Mouse (Mus musculus) embryonic facial prominence, embryonic 10.5 days (tissue): ENCODE data around the gene Sdsl. TPM values are rescaled to one million over a fixed set of nuclear protein-coding genes. Genes with fewer than 3 reads are reported as not detected.

Source experiments
- DNase-seq: peaks from one replicate; pipeline ENCODE4 v3.0.0-alpha.2; 2017; ENCODE audit warnings: low spot score
- H3K27ac ChIP-seq: fragments of 300-500 bp; sonication (generic); replicated peaks from 2 replicates; pipeline ENCODE4 v1.5.1; 2016; ENCODE audit warnings: mild to moderate bottlenecking
- H3K27me3 ChIP-seq: fragments of 300-500 bp; sonication (generic); replicated peaks from 2 replicates; pipeline ENCODE4 v1.6.1; 2016; ENCODE audit warnings: low read depth, mild to moderate bottlenecking; ENCODE audit not compliant: poor library complexity, severe bottlenecking
- H3K36me3 ChIP-seq: fragments of 300-500 bp; sonication (generic); replicated peaks from 2 replicates; pipeline ENCODE4 v1.6.1; 2016; ENCODE audit warnings: mild to moderate bottlenecking, moderate library complexity
- H3K4me1 ChIP-seq: fragments of 300-500 bp; sonication (generic); 2 replicates; pipeline ENCODE4 v1.6.1; 2016
- H3K4me3 ChIP-seq: fragments of 300-500 bp; sonication (generic); 2 replicates; pipeline ENCODE4 v1.5.1; 2016; ENCODE audit warnings: mild to moderate bottlenecking, moderate library complexity
- H3K9me3 ChIP-seq: fragments of 300-500 bp; sonication (generic); 2 replicates; pipeline ENCODE4 v1.6.1; 2016; ENCODE audit warnings: mild to moderate bottlenecking
- WGBS: fragments of 180-500 bp; shearing (Covaris S2); methylation state at CpG from one replicate; pipeline ENCODE4 v1.1.7; 2016; 5-methylcytosine and 5-hydroxymethylcytosine counted together
- polyA plus RNA-seq: library from polyadenylated mRNA; unstranded; fragments of >200 nt; fragmentation: Nextera tagmentation; extraction: Ambion mirVana; gene quantifications from 2 replicates; pipeline ENCODE4 v1.2.1, GENCODE M21; 2016

The Sdsl gene
- polyA plus RNA-seq, 1 experiment from 2014 or later = 7.1 TPM

- no peak overlapping the region for H3K27ac ChIP-seq
- H3K27me3 ChIP-seq = peaks cover 23% of the 10 kb centered on the region
- peaks cover 11% of the 10 kb centered on the region for H3K4me1 ChIP-seq
- WGBS = 94% methylated on average over 6 of the region's 6 CpGs
- H3K4me3 ChIP-seq = no peak overlapping the region
- H3K36me3 ChIP-seq = no peaks in the 10 kb centered on the region
- no peaks in the 10 kb centered on the region for H3K9me3 ChIP-seq
- DNase-seq = no peak
These were observed 6.8 kb downstream of the Sdsl start for GRCm38 (mm10) chr5:120465860-120466259.

GRCm38 (mm10) chr5:120465062-120465461 is 7.5 kb downstream of the Sdsl start:
- peak; percentile 37 for DNase-seq
- Histone ChIP-seq H3K4me1 (peaks cover 11% of the 10 kb centered on the region), H3K36me3 (no peaks in the 10 kb centered on the region), H3K9me3 (no peaks in the 10 kb centered on the region), H3K27ac (no peak overlapping the region), H3K4me3 (no peak overlapping the region), H3K27me3 (peaks cover 29% of the 10 kb centered on the region)
- WGBS = 42% methylated on average over 5 of the region's 5 CpGs

DNA sequence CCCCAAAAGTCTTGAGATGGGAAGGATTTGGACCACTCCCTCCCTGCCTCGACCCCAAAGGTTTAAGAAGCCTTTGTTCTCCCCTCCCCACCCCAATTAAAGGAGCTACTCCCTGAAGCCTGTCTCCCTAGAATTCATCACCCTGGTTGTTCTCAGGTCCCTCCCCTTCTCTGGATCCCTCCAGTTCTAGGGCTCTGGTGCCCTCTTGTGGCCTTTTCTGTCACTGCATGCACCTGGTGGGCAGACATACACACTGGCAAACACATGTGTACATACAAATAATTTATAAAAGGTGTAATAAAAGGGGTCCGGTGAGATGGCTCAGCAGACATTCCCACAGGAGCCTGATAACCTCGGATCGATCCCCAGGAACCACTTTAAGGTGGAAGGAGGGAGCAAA is 8.3 kb downstream of the Sdsl start:
- Histone ChIP-seq H3K27me3 (peaks cover 29% of the 10 kb centered on the region), H3K4me1 (peaks cover 11% of the 10 kb centered on the region), H3K4me3 (no peak overlapping the region), H3K9me3 (no peaks in the 10 kb centered on the region), H3K36me3 (no peaks in the 10 kb centered on the region), H3K27ac (no peak overlapping the region)
- 75% methylated on average over 4 of the region's 4 CpGs for WGBS
- DNase-seq = peak; percentile 41

- 80% methylated on average over 15 of the region's 15 CpGs for WGBS
- H3K9me3 ChIP-seq = no peaks in the 10 kb centered on the region
These were observed 10.7 kb downstream of the Sdsl start for GRCm38 (mm10) chr5:120461902-120462301.

DNA sequence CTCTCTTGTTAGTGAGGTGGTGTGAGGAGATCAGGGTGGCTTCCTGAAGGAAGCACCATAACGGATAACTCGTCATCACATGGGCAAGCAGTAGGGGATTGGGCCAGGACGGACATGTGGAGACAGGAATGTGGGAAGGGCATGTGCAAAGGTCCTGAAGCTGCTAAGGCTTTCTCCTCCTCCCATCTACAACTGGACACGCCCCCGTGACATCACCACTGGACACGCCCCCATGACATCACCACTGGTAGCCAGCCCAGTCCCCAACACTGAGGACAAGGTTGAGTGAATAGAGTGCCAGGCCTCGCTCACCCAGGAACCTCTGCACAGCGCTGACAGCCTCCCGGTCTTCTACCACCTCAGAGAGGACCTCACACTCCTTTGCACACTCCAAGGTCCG is 13.5 kb downstream of the Sdsl start:
- 75% methylated on average over 10 of the region's 10 CpGs for WGBS
- no peak overlapping the region for H3K4me3 ChIP-seq
- no peaks in the 10 kb centered on the region for H3K9me3 ChIP-seq
- 0 out of 2 replicates have a peak, but pooled peaks cover 11% of the 10 kb centered on the region for H3K4me1 ChIP-seq
- no peak overlapping the region for H3K27ac ChIP-seq
- peaks cover 45% of the 10 kb centered on the region for H3K27me3 ChIP-seq
- DNase-seq = no peak
- no peaks in the 10 kb centered on the region for H3K36me3 ChIP-seq

More at GRCm38 (mm10) chr5:120461902-120462301, 10.7 kb downstream of the Sdsl start:
- no peak for DNase-seq
- H3K36me3 ChIP-seq = no peaks in the 10 kb centered on the region
- peaks cover 15% of the 10 kb centered on the region for H3K4me1 ChIP-seq
- peaks cover 37% of the 10 kb centered on the region for H3K27me3 ChIP-seq
- H3K27ac ChIP-seq = no peak overlapping the region
- no peak overlapping the region for H3K4me3 ChIP-seq

- Histone ChIP-seq H3K36me3 (no peaks in the 10 kb centered on the region), H3K4me1 (0 out of 2 replicates have a peak, but pooled peaks cover 7% of the 10 kb centered on the region), H3K27ac (no peak overlapping the region), H3K27me3 (peaks cover 38% of the 10 kb centered on the region), H3K4me3 (no peak overlapping the region), H3K9me3 (no peaks in the 10 kb centered on the region)
- 7% methylated on average over 9 of the region's 9 CpGs for WGBS
- DNase-seq = peak; percentile 86
These were observed 15.0 kb downstream of the Sdsl start for GRCm38 (mm10) chr5:120457628-120458027.

DNA sequence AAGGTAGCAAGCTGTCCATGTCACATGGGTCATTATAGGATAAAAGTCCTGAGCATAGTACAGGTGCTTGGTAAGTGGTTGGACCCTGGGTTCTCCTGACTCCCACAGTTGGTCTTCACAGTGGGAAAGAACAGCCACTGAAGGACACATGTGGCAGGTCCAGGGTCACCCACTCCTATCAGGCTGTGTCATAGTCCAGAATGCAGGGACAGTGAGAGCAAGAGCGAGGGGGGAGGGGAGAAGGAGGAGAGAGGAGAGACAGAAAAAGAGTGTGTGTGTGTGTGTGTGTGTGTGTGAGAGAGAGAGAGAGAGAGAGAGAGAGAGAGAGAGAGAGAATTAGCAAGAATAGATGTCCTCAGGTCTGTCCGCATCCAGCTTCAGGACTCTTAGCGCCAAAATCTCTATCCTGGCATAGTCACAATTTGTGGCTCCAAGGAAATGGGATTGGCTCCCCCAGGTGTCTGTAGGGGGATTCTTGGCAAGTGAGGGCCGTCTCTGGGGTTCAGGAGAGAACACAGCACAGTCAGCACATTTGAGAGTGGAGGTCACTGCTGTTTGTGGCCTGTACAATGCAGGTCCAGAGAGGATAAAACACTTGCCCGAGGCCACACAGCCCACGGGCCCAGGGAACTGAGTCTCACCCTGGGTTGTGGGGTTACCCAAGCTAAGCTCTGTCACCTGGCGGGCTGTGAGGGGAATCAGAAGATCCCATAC is 15.6 kb downstream of the Sdsl start:
- Histone ChIP-seq H3K27me3 (peaks cover 32% of the 10 kb centered on the region), H3K27ac (no peak overlapping the region), H3K4me1 (0 out of 2 replicates have a peak, but pooled peaks cover 7% of the 10 kb centered on the region), H3K9me3 (no peaks in the 10 kb centered on the region), H3K4me3 (no peak overlapping the region), H3K36me3 (no peaks in the 10 kb centered on the region)
- no peak for DNase-seq
- WGBS = 48% methylated on average over 7 of the region's 7 CpGs

DNA sequence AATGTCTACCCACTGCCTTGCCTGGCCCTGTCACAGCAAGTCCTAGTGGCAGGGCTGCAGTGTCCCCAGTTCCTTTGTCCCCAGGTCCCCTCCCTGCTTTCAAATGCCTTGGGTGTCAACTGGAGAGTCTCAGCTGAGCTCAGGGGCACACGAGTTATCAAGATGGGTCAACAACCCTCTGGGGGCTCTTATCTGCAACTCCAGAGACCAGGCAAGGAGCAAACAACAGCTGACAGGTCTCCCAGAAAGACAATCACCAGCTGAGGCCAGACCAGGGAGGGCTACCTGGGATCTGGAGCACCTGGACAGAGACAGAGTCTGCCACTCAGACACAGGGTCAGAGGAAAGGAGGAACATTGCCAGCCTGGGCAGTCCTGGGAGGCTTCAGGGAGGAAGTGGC is 16.4 kb downstream of the Sdsl start:
- DNase-seq = no peak
- Histone ChIP-seq H3K9me3 (no peaks in the 10 kb centered on the region), H3K4me1 (0 out of 2 replicates have a peak, but pooled peaks cover 7% of the 10 kb centered on the region), H3K27me3 (peaks cover 25% of the 10 kb centered on the region), H3K27ac (no peak overlapping the region), H3K4me3 (no peak overlapping the region), H3K36me3 (no peaks in the 10 kb centered on the region)
- WGBS = 33% methylated on average over 1 of the region's 1 CpGs

DNA sequence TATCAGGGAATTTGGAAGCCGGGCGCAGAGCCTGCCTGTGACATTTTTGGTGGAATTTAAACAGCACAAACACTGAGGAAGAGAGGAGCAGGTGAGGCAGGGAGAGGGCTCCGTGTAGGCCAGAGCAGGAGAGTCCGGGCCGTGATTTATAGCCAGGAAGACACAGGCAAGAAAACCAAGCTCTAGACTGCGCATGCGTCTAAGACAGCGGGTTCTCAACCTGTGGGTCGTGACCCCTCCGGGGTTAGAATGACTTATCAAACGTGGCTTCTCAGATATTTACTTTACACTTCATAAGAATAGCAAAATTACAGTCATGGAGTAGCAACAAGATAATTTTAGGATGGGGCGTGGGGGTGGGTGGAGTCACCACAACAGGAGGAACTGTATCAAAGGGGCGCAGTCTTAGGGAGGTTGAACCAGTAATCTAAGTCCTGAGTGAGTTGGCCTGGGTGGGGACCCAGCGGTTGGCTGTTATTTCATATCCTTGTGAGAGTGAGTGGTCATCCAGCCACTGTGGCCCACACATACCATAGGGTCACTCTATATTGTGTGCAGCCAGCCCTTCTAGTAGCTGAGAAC is 17.8 kb downstream of the Sdsl start:
- Histone ChIP-seq H3K36me3 (no peaks in the 10 kb centered on the region), H3K27ac (no peak overlapping the region), H3K4me1 (0 out of 2 replicates have a peak, but pooled peaks cover 7% of the 10 kb centered on the region), H3K27me3 (peaks cover 16% of the 10 kb centered on the region), H3K4me3 (no peak overlapping the region), H3K9me3 (no peaks in the 10 kb centered on the region)
- no peak for DNase-seq
- 76% methylated on average over 14 of the region's 14 CpGs for WGBS

DNA sequence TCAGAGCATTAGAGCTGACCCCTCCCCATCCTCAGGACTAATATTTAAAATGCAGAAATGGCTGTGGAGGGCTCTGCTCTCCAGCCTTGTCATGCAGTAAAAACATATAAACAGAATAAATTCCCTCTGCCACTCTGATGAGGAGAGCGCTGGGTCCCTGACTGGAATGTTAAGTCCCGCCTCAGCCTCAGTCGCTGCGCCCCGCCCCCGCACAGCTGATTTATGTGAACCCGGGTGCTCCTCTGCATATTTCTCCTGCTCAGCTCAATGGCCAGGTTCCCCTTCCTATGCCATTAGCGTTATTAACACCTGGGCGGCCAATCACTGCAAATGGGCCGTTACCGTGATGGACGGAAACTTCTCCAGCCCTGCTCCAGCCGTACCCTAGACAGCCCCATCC is 25.3 kb downstream of the Sdsl start:
- H3K36me3 ChIP-seq = no peaks in the 10 kb centered on the region
- no peak for DNase-seq
- H3K4me3 ChIP-seq = no peak overlapping the region
- H3K27ac ChIP-seq = no peak overlapping the region
- peaks cover 50% of the 10 kb centered on the region for H3K27me3 ChIP-seq
- H3K9me3 ChIP-seq = no peaks in the 10 kb centered on the region
- 54% methylated on average over 13 of the region's 13 CpGs for WGBS
- no peaks in the 10 kb centered on the region for H3K4me1 ChIP-seq

GRCm38 (mm10) chr5:120440733-120441132 is 31.9 kb downstream of the Sdsl start:
- peak; percentile 95 for DNase-seq
- Histone ChIP-seq H3K36me3 (no peaks in the 10 kb centered on the region), H3K4me3 (peak overlapping the region; percentile 43), H3K4me1 (peaks cover 41% of the 10 kb centered on the region), H3K9me3 (no peaks in the 10 kb centered on the region), H3K27ac (no peak overlapping the region), H3K27me3 (peaks cover 93% of the 10 kb centered on the region)
- 6% methylated on average over 14 of the region's 14 CpGs for WGBS

DNA sequence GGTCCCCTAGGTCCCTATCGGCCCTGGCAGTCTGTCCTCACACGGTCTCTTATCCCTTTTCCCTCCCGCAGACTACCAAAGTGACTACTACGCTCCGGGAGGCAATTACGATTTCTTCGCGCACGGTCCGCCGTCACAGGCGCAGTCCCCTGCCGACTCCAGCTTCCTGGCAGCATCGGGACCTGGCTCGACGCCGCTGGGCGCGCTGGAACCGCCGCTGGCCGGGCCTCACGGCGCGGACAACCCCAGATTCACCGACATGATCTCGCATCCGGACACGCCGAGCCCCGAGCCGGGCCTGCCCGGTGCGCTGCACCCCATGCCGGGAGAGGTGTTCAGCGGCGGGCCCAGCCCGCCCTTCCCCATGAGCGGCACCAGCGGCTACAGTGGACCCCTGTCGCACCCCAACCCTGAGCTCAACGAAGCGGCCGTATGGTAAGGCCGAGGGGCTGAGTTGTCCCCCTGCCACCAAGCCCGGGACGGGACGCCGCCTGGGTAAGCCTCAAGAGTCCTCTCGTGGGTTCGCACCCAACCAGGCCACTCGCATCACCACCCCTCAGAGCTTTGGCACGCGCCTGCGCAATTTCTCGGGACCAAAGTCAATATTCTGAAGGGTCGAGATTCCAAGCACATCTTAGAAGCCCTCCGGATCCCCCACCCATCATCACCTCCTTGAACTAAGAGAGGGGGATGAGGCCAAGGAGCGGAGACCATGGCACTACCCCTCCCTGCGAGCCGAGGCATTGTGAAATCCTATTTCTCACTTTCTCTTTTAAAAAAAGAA is 32.5 kb downstream of the Sdsl start:
- 7% methylated on average over 61 of the region's 61 CpGs for WGBS
- Histone ChIP-seq H3K36me3 (no peaks in the 10 kb centered on the region), H3K27me3 (peaks cover 93% of the 10 kb centered on the region), H3K4me3 (peak overlapping the region; percentile 43), H3K9me3 (no peaks in the 10 kb centered on the region), H3K4me1 (peaks cover 46% of the 10 kb centered on the region), H3K27ac (peak overlapping the region; percentile 2; the same call in 1 of the 2 replicates)
- peak; percentile 57 for DNase-seq
